Comparison of ENCODE assay signal across 10 mouse cellular contexts in genomic region chrX:110816609-110817008, GRCm38 (mm10). TPM values are rescaled to one million over a fixed set of nuclear protein-coding genes. Genes with fewer than 3 reads are reported as not detected.
DNase-seq lines count a peak whose midpoint lies in the region; ATAC-seq and TF ChIP-seq lines count a peak whose summit lies in the region.
"Had no signal": no experiment of that assay in that cellular context is flagged by ENCODE, and none has a peak within 500 bp of the region (broad histone marks: within the 10 kb centered on the region; RNA-seq: fewer than 3 reads in every experiment).

No protein-coding gene starts in this region.

- ATAC-seq in intestine, embryonic 14.5 days (replicated peaks; ENCODE audit: low FRiP score, low TSS enrichment, low read depth): no peak
- ATAC-seq in intestine, postnatal 0 days: no peak
- ATAC-seq in embryonic facial prominence, embryonic 11.5 days (replicated peaks; ENCODE audit: insufficient number of reproducible peaks, low FRiP score, low TSS enrichment, low read depth): no peak
- ATAC-seq in hindbrain, embryonic 13.5 days (ENCODE audit: low FRiP score): no peak
- no peak for ATAC-seq in neural tube, embryonic 12.5 days (ENCODE audit: low FRiP score, low read depth)
- ATAC-seq in liver, embryonic 12.5 days: no peak

- H3K4me3 ChIP-seq in intestine, embryonic 14.5 days (ENCODE audit: low read depth, low read length): peak overlapping the region; percentile 6; the same call in 1 of the 2 replicates
- H3K4me3 ChIP-seq in intestine, postnatal 0 days (ENCODE audit: low read depth, low read length): no peak overlapping the region
- H3K4me3 ChIP-seq in embryonic facial prominence, embryonic 11.5 days (ENCODE audit: low read depth, low read length): peak overlapping the region; percentile 37
- H3K4me3 ChIP-seq in hindbrain, embryonic 13.5 days: peak overlapping the region; percentile 57
- H3K4me3 ChIP-seq in neural tube, embryonic 12.5 days: peak overlapping the region; percentile 51
- no peak overlapping the region for H3K4me3 ChIP-seq in liver, embryonic 12.5 days

- H3K9me3 ChIP-seq in intestine, embryonic 14.5 days (ENCODE audit: control insufficient read depth, low read length): no peaks in the 10 kb centered on the region
- H3K9me3 ChIP-seq in intestine, postnatal 0 days (ENCODE audit: control insufficient read depth): no peaks in the 10 kb centered on the region
- H3K9me3 ChIP-seq in embryonic facial prominence, embryonic 11.5 days (replicated peaks; ENCODE audit: control insufficient read depth, low read length): no peaks in the 10 kb centered on the region
- no peaks in the 10 kb centered on the region for H3K9me3 ChIP-seq in hindbrain, embryonic 13.5 days
- H3K9me3 ChIP-seq in neural tube, embryonic 12.5 days: no peaks in the 10 kb centered on the region
- no peaks in the 10 kb centered on the region for H3K9me3 ChIP-seq in liver, embryonic 12.5 days (replicated peaks)

- 12% methylated on average over 16 of the region's 16 CpGs for WGBS in intestine, embryonic 14.5 days
- WGBS in intestine, postnatal 0 days: 19% methylated on average over 16 of the region's 16 CpGs
- 7% methylated on average over 16 of the region's 16 CpGs for WGBS in embryonic facial prominence, embryonic 11.5 days
- 8% methylated on average over 16 of the region's 16 CpGs for WGBS in hindbrain, embryonic 13.5 days
- WGBS in neural tube, embryonic 12.5 days: 12% methylated on average over 16 of the region's 16 CpGs
- WGBS in liver, embryonic 12.5 days (ENCODE audit: insufficient replicate concordance): 13% methylated on average over 16 of the region's 16 CpGs

- H3K27ac ChIP-seq in intestine, embryonic 14.5 days (ENCODE audit: low read depth): no peak overlapping the region
- H3K27ac ChIP-seq in intestine, postnatal 0 days (ENCODE audit: low read depth, low read length): no peak overlapping the region
- no peak overlapping the region for H3K27ac ChIP-seq in embryonic facial prominence, embryonic 11.5 days (replicated peaks; ENCODE audit: low read depth, low read length)
- peak overlapping the region; percentile 83 for H3K27ac ChIP-seq in hindbrain, embryonic 13.5 days
- H3K27ac ChIP-seq in neural tube, embryonic 12.5 days: no peak overlapping the region
- no peak overlapping the region for H3K27ac ChIP-seq in liver, embryonic 12.5 days
- H3K27ac ChIP-seq: liver, embryonic 14.5 days had no signal

- no peak overlapping the region for H3K9ac ChIP-seq in intestine, embryonic 14.5 days (ENCODE audit: low read length)
- no peak overlapping the region for H3K9ac ChIP-seq in intestine, postnatal 0 days (ENCODE audit: low read depth, low read length)
- no peak overlapping the region for H3K9ac ChIP-seq in embryonic facial prominence, embryonic 11.5 days (replicated peaks; ENCODE audit: low read length)
- peak overlapping the region; percentile 83 for H3K9ac ChIP-seq in hindbrain, embryonic 13.5 days
- H3K9ac ChIP-seq in neural tube, embryonic 12.5 days: peak overlapping the region; percentile 61
- no peak overlapping the region for H3K9ac ChIP-seq in liver, embryonic 12.5 days
- H3K9ac ChIP-seq: liver, embryonic 14.5 days had no signal

- no peak for TF ChIP-seq CTCF in intestine, postnatal 0 days (IDR thresholded peaks at IDR 0.05; ENCODE audit: low read depth)

- no peaks in the 10 kb centered on the region for H3K4me1 ChIP-seq in intestine, embryonic 14.5 days (replicated peaks; ENCODE audit: control insufficient read depth, insufficient read depth, low read length)
- H3K4me1 ChIP-seq in intestine, postnatal 0 days (replicated peaks; ENCODE audit: control insufficient read depth, insufficient read depth, low read length): no peaks in the 10 kb centered on the region
- no peaks in the 10 kb centered on the region for H3K4me1 ChIP-seq in embryonic facial prominence, embryonic 11.5 days (ENCODE audit: control insufficient read depth, insufficient read depth, low read length)
- no peaks in the 10 kb centered on the region for H3K4me1 ChIP-seq in hindbrain, embryonic 13.5 days (replicated peaks)
- no peaks in the 10 kb centered on the region for H3K4me1 ChIP-seq in neural tube, embryonic 12.5 days
- no peaks in the 10 kb centered on the region for H3K4me1 ChIP-seq in liver, embryonic 12.5 days

- H3K4me2 ChIP-seq in intestine, embryonic 14.5 days (ENCODE audit: low read length): peak overlapping the region; percentile 25
- H3K4me2 ChIP-seq in intestine, postnatal 0 days (replicated peaks; ENCODE audit: low read depth): no peak overlapping the region
- peak overlapping the region; percentile 16 for H3K4me2 ChIP-seq in embryonic facial prominence, embryonic 11.5 days (ENCODE audit: low read depth, low read length)
- peak overlapping the region; percentile 57 for H3K4me2 ChIP-seq in hindbrain, embryonic 13.5 days
- H3K4me2 ChIP-seq in neural tube, embryonic 12.5 days (replicated peaks): peak overlapping the region; percentile 58
- H3K4me2 ChIP-seq in liver, embryonic 12.5 days: no peak overlapping the region

- H3K36me3 ChIP-seq in intestine, embryonic 14.5 days (ENCODE audit: control insufficient read depth, insufficient read depth, low read length): no peaks in the 10 kb centered on the region
- no peaks in the 10 kb centered on the region for H3K36me3 ChIP-seq in intestine, postnatal 0 days (ENCODE audit: control insufficient read depth, insufficient read depth)
- H3K36me3 ChIP-seq in embryonic facial prominence, embryonic 11.5 days (replicated peaks; ENCODE audit: control insufficient read depth, insufficient read depth, low read depth, low read length): no peaks in the 10 kb centered on the region
- H3K36me3 ChIP-seq in hindbrain, embryonic 13.5 days: no peaks in the 10 kb centered on the region
- no peaks in the 10 kb centered on the region for H3K36me3 ChIP-seq in neural tube, embryonic 12.5 days
- H3K36me3 ChIP-seq in liver, embryonic 12.5 days: no peaks in the 10 kb centered on the region

- DNase-seq in intestine, embryonic 14.5 days (ENCODE audit: low spot score): peak; percentile 53
- DNase-seq in embryonic facial prominence, embryonic 11.5 days (ENCODE audit: low spot score): peak; percentile 13
- DNase-seq in urinary bladder, adult 2 months (ENCODE audit: low spot score): no peak
- DNase-seq in gastrocnemius, postnatal 10 days: no peak

- peaks cover 23% of the 10 kb centered on the region for H3K27me3 ChIP-seq in intestine, embryonic 14.5 days (replicated peaks; ENCODE audit: control insufficient read depth, insufficient read depth, low read length)
- H3K27me3 ChIP-seq in intestine, postnatal 0 days (replicated peaks; ENCODE audit: control insufficient read depth, insufficient read depth, low read length): peaks cover 6% of the 10 kb centered on the region; the same call in 1 of the 2 replicates
- H3K27me3 ChIP-seq in embryonic facial prominence, embryonic 11.5 days (ENCODE audit: control insufficient read depth, insufficient read depth, low read length): peaks cover 4% of the 10 kb centered on the region; the same call in 1 of the 2 replicates
- H3K27me3 ChIP-seq in hindbrain, embryonic 13.5 days: no peaks in the 10 kb centered on the region
- H3K27me3 ChIP-seq in neural tube, embryonic 12.5 days (replicated peaks): no peaks in the 10 kb centered on the region
- peaks cover 40% of the 10 kb centered on the region for H3K27me3 ChIP-seq in liver, embryonic 12.5 days (replicated peaks)

RNA-seq across cellular contexts. Expression of gene Pou3f4, which starts 2.5 kb away (rescaled TPM):
- 0.12 and 0.27 TPM in 2 replicates for polyA plus RNA-seq in intestine, embryonic 14.5 days (2014; fragmentation: Nextera tagmentation; extraction: Ambion mirVana)
- polyA plus RNA-seq in intestine, postnatal 0 days (2015; fragmentation: Nextera tagmentation; extraction: Ambion mirVana): 0.04 and 0.05 TPM in 2 replicates
- 2.9 and 3.9 TPM in 2 replicates for polyA plus RNA-seq in embryonic facial prominence, embryonic 11.5 days (2014; fragmentation: Nextera tagmentation; extraction: Ambion mirVana)
- polyA plus RNA-seq in hindbrain, embryonic 13.5 days (2015; fragmentation: Nextera tagmentation; extraction: Ambion mirVana): 17.3 and 18.8 TPM in 2 replicates
- polyA plus RNA-seq in neural tube, embryonic 12.5 days (2016; fragmentation: Nextera tagmentation; extraction: Ambion mirVana): 9.0 and 14.4 TPM in 2 replicates
- polyA plus RNA-seq in liver, embryonic 12.5 days (2016; fragmentation: Nextera tagmentation; extraction: Ambion mirVana): 0.07 TPM in 1 of 2 replicates, not detected in the other
- polyA plus RNA-seq in urinary bladder, adult 2 months (2012; rRNA removed): 0.08 and 0.09 TPM in 2 replicates
- under 1 TPM in 1 of 2 experiments, not detected in 1; 0.11 TPM for total RNA-seq in gastrocnemius, postnatal 10 days (2021)
- total RNA-seq: hematopoietic stem cell, adult 5-6 weeks had no signal
- polyA plus RNA-seq: liver, embryonic 14.5 days had no signal

Comparison
In these comparisons a context has a peak if more than half of its experiments do, and no peak if none do; other contexts are left out.
1. H3K4me2 ChIP-seq: peak in intestine, embryonic 14.5 days (single experiment), embryonic facial prominence, embryonic 11.5 days (single experiment), hindbrain, embryonic 13.5 days (single experiment) and neural tube, embryonic 12.5 days (single experiment); none in intestine, postnatal 0 days (single experiment) and liver, embryonic 12.5 days (single experiment).
2. H3K4me3 ChIP-seq: peak in intestine, embryonic 14.5 days (single experiment), embryonic facial prominence, embryonic 11.5 days (single experiment), hindbrain, embryonic 13.5 days (single experiment) and neural tube, embryonic 12.5 days (single experiment); none in intestine, postnatal 0 days (single experiment) and liver, embryonic 12.5 days (single experiment).
3. DNase-seq: peak in intestine, embryonic 14.5 days (single experiment) and embryonic facial prominence, embryonic 11.5 days (single experiment); none in urinary bladder, adult 2 months (single experiment) and gastrocnemius, postnatal 10 days (single experiment).
4. H3K9ac ChIP-seq: peak in hindbrain, embryonic 13.5 days (single experiment) and neural tube, embryonic 12.5 days (single experiment); none in intestine, embryonic 14.5 days (single experiment), intestine, postnatal 0 days (single experiment), embryonic facial prominence, embryonic 11.5 days (single experiment) and liver, embryonic 12.5 days (single experiment).